Mouse (Mus musculus) adrenal gland, postnatal 10 days (tissue): Measurements from ENCODE around the gene Nprl2. TPM values are rescaled to one million over a fixed set of nuclear protein-coding genes. Genes with fewer than 3 reads are reported as not detected.

Source experiments
- DNase-seq: peaks from one replicate; pipeline ENCODE4 v3.0.0; 2021; ENCODE audit warnings: mixed read lengths
- long read RNA-seq, 2 experiments: library from polyadenylated mRNA; stranded (forward); transcript quantifications; one replicate each; pipeline ENCODE4 v2.0.0; 2021
- total RNA-seq, 2 experiments: library from RNA; stranded (reverse); gene quantifications; 2 replicates each; pipeline ENCODE4 v1.2.3; 2021

The Nprl2 gene
- 10 to 100 TPM; 19.2 to 21.3 TPM for total RNA-seq
- long read RNA-seq, experiment 1, transcript Nprl2-201 (11 exons, 1,441 nt), result major isoform, 14 of 18 reads
- long read RNA-seq, experiment 1, partial matches to known transcripts, result 0 of 18 reads
- long read RNA-seq, experiment 1, other reads (novel, unspliced or antisense), result 4 of 18 reads
- long read RNA-seq, experiment 2, transcript Nprl2-201 (11 exons, 1,441 nt), result major isoform, 13 of 24 reads
- long read RNA-seq, experiment 2, partial matches to known transcripts, result 0 of 24 reads
- long read RNA-seq, experiment 2, other reads (novel, unspliced or antisense), result 11 of 24 reads

DNA sequence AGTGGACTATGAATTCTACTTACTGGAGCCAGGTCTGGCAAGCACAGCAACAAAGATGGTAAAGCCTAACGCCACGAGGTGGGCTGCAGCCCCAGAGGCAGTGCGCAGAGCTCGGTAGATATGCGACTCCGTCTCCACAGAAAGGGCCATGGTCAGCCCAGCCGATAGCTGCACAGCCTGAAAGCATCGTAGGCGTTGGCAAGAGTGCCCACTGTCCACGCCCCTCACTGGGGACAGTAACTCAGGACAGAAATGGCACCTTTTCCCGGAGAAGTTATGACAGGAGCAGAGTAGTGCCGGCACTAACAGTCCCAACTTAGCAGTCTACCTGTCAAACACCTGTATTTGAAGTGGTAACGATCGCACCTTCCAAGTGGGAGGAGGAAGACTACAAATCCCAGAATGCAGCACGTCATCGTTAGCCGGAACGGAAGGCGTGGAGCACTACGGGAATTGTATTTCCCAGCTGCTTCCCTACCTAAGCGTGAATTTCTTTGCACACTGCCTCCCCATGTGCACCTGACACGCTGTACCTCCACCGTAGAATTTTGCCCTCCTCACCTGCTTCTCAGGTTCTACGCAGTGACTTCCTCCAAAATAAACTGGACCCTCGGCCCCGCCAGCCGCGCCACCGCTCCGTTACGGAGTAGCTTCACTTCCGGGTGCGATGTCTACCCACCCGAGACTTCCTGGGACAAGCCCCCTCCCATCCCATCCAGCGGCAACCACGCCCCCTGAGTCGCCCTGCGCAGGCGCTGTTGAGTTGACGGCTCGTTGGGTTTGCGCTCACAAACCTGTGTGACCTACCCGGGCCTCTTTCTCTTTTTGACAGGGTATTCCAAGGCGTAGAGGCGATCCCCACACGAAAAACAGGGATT is at the start of gene Nprl2, which contains the start of gene Cyb561d2:
Gene Nprl2 (plus strand): TSS at position 753 of the 878 bp plus-strand sequence.
Gene Cyb561d2 (minus strand): TSS at position 720 of the 878 bp plus-strand sequence.
- peak; percentile 96 for DNase-seq

DNA sequence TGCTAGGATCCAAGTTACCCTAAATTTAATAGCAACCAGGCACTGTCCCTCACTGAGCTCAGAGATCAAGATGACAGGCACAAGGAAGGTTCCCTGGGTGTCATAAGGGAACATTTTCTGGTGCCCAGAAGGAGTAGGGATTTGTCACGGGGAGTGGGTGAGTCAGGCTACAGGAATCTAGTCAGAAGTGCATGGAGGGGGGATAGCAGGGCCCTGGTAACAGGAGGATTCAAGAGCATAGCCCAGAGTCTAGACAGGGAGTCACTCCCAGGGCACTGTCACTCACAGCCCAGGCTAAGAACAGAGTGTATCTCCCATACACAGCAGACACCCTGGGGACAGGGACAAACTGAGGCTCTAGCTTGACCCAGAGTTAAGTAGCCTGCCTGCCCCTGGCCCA is 48.5 kb upstream of the Nprl2 start:
- DNase-seq, result no peak

DNA sequence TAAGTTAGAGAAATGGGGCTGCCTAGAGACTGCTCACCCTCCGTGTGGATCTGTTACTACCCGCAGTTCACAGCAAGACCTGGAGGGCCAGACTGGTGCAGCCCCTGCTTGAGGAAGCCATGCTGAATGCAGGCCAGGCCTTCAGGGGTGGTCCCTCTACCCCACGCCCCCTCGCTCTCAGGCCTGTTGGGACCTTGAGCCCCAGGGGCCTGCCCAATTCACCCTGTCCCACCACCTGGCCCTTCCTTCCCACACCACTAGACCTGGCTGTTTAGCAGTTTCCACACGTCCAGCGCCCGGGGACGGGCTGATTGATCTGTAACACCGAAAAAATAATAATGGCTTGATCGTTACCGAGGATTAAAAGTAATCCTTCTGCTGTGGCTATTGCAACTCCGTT is 47.8 kb upstream of the Nprl2 start:
- no peak for DNase-seq

GRCm38 (mm10) chr9:107496359-107496758 is 45.7 kb upstream of the Nprl2 start:
- DNase-seq, result no peak

- no peak for DNase-seq
These were observed 41.2 kb upstream of the Nprl2 start for GRCm38 (mm10) chr9:107500708-107501286.

- DNase-seq, result no peak
These were observed 39.7 kb upstream of the Nprl2 start for GRCm38 (mm10) chr9:107502131-107502846.

DNA sequence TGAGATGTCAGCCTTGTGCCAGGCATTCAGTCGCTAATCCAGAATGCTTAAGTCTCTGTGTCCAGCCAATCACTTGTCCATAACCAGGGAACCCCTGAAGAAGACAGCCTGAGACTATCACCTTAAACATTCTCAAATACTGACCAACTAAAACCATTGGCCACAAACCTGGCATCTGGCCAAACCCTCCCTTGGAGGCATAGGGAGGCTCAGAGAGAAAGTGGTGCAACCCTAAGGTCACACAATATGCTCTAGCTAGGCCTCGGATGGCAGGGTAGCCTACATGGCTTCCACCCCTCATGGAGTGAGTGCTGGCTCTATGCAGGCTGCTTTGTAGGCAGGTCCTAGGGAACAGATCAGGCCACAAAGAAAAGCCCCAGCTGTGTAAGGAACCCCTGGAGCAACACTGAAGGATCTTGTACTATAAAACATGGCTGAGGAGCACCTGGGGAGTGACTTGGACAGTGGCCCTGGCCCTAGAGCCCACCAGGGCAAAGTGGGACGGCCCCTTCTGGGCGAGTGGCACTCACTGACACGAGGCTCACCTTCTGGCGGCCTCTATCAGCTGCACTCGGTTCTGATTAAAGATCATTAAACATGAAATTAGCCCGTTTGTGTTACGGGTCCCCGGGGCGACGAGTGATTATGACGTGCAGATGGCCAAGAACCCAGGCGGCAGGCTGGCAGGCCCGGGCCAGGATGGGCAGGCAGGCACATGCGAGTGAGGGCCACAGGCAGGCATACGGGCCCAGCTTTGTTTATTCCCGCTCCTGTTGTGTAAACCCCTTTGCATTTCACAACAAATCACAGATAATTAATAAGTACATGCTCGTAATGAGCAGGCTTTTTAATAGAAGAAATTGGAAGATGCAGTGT is 37.1 kb upstream of the Nprl2 start:
- DNase-seq, result peak; percentile 48

DNA sequence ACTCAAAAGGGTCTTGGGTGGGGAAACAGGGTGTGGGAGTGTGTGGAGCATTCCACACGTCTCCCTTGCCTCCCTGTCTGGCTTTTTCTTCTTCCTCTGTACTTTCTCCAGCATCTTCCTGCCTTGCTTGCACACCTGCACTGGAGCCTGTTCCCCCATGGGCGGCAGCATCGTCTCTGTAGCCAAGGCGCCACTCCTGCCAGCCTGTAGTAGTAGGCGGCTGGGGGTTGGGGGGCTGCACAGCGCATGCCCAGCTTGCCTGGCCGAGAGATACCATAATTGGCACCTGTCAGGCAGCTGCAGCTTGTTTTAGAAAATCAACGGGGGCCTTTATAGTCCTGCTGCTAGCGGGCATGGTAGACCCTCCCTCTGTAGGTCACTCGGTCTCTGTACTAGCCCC is 33.8 kb upstream of the Nprl2 start:
- no peak for DNase-seq

GRCm38 (mm10) chr9:107510384-107511100 is 31.5 kb upstream of the Nprl2 start:
- no peak for DNase-seq

- no peak for DNase-seq
These were observed 30.6 kb upstream of the Nprl2 start for GRCm38 (mm10) chr9:107511436-107511835.

DNA sequence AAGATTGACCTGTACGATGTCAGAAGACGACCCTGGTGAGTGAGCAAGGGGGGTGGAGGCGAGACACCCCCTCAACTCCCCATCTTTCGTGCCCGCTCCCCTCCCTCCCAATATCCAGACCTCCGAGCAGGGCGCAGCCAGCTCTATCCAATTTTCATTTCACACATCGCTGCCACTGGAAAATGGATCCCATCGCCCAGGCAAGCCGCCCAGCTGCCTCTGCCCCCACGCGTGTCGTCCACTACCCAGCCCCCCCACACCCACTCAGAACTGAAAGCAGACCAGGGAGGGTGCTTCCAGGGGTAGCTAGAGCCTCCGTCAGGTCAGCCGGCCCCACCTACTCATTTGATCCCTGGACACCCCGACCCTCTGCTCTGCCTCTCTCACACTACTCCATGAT is 29.7 kb upstream of the Nprl2 start:
- no peak for DNase-seq

DNA sequence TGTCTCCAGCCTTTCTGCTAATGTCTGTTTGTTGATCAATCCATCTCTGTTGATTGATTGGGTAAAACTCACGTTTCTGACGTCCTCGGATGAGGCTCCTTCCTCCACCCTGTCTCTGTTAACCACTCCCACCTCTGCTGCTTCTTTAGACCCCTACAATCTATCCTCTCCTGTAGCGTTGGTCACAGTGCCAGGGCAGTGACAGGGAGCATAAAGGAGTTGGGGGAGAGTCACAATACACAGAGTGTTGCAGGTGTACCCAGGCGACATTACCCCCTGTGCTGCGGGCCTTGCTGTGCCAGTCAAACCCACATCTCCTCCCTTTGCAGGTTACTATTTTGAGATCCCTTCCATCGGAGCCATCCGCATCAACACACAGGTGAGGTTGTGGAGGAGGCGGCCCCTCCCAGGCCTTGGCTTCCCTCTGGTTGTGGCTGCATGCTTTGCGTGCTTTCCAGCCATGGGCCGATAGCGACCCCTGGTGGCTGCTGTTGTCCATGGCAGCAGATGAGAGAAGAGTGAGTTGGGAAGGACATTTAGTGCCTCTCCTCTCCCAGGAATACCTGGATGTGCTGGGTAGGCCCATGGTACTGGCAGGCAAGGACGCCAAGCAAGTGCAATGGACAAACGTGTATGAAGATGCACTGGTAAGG is 27.6 kb upstream of the Nprl2 start:
- DNase-seq, result peak; percentile 91

DNA sequence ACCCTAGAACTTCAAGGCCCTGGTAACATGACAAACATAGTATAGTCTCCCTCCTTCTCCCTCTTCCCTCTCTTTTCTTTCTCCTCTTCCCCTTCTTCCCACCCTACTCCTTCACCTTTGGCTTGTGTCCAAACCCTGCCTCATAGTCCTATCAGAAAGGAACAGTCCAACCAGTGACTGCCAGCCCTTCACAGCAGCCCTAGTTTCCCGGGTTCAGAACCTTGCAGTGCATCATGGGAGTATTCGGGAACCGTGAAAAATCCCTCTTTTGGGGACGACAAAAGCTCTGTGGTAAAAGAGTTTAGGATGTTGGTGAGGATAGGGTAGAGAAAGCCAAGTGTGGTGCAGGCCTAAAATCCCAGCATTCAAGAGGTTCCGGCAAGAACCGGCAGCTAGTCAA is 21.7 kb upstream of the Nprl2 start:
- no peak for DNase-seq

- DNase-seq, result no peak
These were observed 20.8 kb upstream of the Nprl2 start for GRCm38 (mm10) chr9:107521190-107521589.

- peak; percentile 65 for DNase-seq
These were observed 20.2 kb upstream of the Nprl2 start for GRCm38 (mm10) chr9:107521711-107522399.

DNA sequence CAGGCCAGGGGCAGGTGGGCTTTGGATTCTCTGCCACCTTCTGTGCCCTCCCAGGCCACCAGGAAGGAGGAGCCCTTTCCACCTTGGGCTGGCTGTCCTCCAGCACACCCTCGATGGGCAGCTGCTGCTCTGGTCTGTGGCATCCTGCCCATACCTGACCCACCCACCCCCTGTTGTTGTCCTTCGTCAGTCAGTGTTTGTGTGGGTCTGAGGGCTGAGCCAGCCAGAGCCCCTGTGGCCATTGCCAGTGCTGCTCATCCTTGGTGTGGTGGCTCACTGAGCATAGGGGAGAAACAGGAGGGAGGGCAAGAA is 19.7 kb upstream of the Nprl2 start:
- no peak for DNase-seq

GRCm38 (mm10) chr9:107526198-107527026 is 15.6 kb upstream of the Nprl2 start:
- peak; percentile 91 for DNase-seq

- peak; percentile 92 for DNase-seq
These were observed 8.1 kb upstream of the Nprl2 start, which contains the start of gene Tmem115 for GRCm38 (mm10) chr9:107533791-107534407. Gene Tmem115 (plus strand): TSS chr9:107533945.
